Mouse (Mus musculus) left cerebral cortex, adult 8-10 months (tissue): ENCODE measurements around the gene Caml. TPM values are rescaled to one million over a fixed set of nuclear protein-coding genes. Genes with fewer than 3 reads are reported as not detected.
A peak's percentile ranks its signal among the peaks of the same experiment; 100 is the strongest.
"Not testable (repeated sequence)": the region's sequence is repeated elsewhere in the genome, so short reads cannot be mapped to it uniquely, and the experiment has no call there.

Experiments
- DNase-seq, 2 experiments: peaks; one replicate each; pipeline ENCODE4 v3.0.0; 2022; ENCODE audit warnings: low spot score in 2 of 2
- total RNA-seq, 4 experiments: library from RNA; stranded (reverse); gene quantifications; 2 replicates each; pipeline ENCODE4 v1.2.4; 2022

The Caml gene
- total RNA-seq: 10 to 100 TPM; 37.7 to 49.5 (median 43.4) TPM

DNA sequence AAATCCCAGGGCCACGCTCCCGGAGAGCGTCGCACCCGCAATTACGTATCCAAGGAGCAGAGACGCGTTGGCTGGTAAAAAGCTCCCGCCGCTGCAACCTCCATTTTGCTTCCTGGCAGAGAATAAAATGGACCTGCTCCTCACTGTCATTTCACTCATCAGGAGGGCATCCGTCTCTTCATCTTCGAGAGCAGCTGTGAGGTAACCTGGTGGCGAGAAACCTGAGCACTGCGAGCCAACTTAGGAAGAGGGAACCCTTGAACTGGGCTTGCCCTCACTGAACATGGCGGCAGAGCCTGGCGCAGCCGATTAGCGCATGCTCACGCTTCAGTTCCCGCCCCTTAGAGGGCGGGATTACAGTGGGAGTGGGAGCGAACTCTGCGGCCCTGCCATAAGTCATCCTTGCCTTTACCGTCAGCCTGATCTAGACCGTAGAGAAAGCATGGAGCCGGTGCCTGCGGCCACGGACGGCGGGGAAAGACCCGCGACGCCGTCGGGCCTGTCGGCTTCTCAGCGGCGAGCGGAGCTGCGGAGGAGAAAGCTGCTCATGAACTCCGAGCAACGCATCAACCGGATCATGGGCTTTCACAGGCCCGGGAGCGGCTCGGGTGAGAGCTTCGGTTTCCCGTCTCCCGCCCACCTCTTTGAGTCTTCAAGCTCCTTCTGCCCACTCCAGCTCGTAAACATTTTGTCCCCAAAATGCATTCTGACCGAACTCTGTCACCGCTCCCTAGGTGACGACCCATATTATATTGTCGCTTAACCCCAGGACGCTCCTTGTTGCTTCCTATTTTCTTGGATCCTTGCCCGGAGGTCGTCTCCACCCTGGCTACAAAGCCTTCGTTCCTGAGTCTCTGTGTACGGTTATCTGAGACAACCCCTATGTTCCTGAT lies at the start of gene Caml:
Gene Caml (plus strand): TSS at position 357 of the 893 bp plus-strand sequence.
- peak; percentile 79 to 84 for DNase-seq

DNA sequence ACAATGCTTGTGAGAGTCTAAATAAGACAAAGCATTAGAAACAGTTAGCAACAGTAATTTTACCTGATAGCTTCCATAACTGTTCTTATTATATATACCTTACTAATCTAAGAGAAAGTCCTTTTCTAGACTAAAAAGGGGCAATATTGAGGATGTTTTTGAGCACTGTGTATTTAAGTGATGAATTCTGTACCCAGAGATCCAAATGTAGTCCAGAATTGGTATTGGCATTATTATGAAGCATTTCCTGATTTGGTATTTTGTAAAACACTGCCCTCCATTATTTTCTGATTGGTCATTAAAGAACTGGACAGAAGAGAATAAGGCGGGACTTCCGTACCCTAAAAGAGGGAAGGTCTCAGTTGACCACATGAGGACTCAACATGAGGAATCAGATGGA lies 49.4 kb upstream of the Caml start, which contains the start of gene Tmed9:
Gene Tmed9 (plus strand): TSS at position 301 of the 400 bp plus-strand sequence.
- DNase-seq: no peak

DNA sequence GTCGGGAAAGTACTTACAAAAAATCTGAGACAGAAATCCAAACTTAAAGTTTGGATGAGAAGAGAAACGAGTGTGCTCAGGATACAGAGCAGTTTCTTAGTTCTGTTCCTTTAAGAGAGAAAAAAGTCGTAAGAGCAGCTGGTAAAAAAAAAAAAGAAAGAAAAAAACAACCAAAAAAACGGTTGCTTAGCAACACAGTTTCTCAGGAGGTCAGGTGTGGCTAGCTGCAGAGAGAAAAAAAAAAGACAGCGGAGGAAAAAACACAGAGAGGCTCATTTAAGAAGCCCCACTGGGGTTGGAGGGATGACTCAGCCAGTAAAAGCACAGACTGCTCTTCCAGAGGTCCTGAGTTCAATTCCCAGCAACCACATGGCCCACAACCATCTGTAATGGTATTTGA lies 48.5 kb upstream of the Caml start:
- DNase-seq: no peak

DNA sequence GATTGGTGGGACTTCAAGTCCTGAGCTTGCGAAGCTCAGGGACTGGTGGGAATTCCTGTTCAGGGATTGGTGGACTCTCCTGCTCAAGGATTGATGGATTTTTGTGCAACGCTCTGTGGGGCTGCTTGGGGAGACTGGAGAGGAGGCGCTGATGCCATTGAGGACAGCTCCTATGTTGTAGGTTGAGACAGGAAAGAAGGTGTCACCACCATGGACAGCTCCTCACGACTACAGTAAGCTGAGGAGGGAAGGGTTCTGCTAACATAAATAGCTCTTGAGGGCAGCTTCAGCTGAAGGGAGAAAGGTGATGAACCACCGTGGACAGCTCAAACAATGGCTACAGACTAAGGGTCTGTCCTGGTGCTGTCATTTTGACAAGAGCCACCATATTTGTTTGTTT lies 46.9 kb upstream of the Caml start:
- no peak for DNase-seq

DNA sequence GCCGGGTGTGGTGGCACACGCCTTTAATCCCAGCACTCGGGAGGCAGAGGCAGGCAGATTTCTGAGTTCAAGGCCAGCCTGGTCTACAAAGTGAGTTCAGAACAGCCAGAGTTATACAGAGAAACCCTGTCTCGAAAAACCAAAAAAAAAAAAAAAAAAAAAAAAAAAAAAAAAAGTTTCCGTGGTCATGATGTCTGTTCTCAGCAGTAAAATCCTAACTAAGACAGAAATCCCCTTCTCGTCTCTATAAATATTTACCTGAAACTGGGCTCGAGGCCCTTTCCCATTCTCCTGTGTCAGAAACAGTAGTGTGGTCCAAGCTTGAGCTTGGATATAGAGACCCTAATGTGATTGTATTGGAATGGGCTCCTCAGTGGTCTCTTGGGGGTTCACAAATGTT lies 45.9 kb upstream of the Caml start:
- not testable (repeated sequence) for DNase-seq

DNA sequence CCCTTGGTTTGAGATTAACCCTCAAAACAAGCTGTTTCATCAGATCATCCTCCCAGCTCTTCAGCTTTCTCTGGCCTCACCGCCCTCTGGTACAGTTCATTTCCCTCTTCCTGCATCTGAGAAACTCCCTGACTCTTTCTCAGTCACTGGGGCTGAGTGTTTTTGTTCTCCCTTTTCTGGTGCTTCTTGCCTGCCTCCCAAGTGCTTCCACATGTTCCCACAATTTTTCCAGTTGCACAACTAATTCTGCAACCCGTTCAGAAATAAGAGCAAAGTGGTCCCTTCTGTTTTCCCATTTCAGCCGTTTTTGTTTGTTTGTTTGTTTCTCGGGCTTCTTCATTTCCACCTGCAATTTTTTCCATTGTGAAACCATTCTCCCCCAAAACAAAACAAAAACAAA lies 44.7 kb upstream of the Caml start:
- DNase-seq: no peak

DNA sequence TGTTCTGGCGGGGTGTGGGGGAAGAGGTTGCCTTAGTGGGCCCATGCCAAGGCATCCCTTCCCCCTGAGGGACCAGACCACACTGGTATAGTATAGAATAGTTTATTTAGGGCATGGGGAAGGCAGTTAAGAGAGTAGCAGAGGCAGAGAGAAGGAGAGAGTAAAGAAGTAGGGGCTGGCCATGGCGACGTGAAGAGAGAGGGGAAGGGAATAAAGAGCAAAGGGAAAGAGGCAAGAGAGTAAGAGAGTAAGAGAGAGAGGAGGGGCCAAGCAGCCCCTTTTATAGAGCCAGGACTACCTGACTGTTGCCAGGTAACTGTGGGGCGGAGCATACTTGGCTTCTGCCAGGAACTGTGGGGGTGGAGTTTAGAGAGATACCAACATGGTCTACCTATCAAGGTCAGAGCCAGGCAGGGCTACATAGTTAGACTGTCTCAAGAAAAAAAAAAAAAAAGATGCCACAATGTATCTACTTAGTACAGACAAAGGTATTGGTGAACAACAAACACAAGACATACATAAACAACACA lies 30.8 kb upstream of the Caml start:
- no peak for DNase-seq

DNA sequence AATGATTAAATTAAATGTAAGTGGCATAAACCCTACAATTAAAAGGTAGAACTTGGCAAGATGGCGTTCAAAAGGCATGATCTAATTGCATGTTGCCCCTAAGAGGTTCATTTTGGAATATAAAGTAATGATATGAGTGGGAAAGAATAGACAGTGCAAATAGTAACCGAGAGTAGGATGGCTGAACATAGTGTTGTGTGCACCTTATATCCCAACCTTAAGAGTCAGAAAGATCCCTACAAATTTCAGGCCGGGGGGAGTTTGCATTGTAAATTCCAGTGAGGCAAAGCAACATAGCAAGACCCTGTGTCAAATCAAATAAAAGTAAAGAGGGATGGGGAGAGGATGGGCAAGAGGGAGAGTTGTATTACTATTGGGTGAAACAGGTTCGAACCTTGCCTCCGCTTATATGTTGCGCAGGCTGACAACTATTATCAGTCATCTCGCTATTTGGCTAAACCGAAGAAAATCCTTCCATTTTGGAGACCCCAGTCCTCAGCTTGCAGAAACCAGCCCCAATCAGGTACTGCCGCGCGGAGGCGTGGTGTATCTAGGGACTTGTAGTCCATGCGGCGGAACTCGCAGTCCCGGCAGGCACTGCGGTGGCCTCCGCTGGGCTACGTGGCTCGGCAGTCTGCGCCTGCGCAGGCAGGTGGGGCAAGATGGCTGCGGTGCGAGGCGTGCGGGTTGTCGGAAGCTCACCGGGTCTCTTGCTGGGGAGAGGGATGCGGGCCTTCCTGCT lies 30.1 kb upstream of the Caml start:
- DNase-seq: peak; percentile 93 to 97

DNA sequence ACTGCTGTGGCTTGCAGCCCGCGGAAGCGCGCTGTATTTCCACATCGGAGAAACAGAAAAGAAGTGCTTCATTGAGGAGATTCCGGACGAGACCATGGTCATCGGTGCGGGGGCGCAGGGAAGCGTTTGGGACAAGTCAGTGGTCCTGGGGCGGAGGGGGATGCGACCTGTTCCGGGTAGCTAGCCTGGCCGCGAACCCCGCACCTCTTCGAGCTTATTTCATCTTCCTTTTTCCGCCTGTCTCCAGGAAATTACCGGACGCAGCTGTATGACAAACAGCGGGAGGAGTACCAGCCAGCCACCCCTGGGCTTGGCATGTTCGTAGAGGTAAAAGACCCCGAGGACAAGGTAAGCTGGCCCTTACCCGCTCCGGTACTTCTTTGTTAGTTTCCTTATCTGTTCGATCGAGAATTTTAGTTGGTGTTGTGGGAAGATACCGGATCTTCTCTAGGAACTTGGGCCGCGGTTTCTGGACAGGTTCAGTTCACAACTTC lies 29.5 kb upstream of the Caml start:
- DNase-seq: no peak

DNA sequence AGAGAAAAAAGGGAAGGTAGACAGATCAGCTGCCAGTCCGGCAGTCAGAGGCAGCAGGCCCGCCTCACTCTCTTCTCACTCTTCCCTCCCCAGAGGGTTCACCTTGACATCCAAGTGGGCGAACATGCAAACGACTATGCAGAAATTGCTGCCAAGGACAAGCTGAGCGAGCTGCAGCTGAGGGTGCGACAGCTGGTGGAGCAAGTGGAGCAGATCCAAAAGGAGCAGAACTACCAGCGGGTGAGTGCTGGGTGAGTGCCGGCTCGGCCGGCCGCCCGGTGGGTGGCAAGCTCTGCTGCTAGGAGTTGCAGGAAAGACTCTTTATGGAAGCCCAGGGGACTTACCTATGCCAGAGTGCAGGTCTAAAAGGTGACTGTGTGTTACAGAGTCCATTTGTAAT lies 27.4 kb upstream of the Caml start:
- DNase-seq: peak; percentile 42 to 88

DNA sequence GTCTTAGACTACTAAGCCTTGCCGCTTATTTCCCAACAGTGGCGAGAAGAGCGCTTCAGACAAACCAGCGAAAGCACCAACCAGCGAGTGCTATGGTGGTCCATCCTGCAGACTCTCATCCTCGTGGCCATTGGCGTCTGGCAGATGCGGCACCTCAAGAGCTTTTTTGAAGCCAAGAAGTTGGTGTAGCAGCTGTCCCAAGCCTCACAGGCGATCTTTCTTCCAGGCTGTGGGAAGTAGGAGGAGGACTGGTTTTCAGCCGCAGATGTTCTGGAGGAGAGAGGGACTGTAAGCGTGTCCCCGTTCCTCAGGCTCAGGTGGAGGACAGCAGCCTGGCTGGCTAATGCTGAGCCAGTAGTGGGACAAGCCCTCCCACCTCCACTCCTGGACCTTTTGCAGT lies 26.0 kb upstream of the Caml start:
- DNase-seq: peak in 1 of 2 experiments; percentile 57

DNA sequence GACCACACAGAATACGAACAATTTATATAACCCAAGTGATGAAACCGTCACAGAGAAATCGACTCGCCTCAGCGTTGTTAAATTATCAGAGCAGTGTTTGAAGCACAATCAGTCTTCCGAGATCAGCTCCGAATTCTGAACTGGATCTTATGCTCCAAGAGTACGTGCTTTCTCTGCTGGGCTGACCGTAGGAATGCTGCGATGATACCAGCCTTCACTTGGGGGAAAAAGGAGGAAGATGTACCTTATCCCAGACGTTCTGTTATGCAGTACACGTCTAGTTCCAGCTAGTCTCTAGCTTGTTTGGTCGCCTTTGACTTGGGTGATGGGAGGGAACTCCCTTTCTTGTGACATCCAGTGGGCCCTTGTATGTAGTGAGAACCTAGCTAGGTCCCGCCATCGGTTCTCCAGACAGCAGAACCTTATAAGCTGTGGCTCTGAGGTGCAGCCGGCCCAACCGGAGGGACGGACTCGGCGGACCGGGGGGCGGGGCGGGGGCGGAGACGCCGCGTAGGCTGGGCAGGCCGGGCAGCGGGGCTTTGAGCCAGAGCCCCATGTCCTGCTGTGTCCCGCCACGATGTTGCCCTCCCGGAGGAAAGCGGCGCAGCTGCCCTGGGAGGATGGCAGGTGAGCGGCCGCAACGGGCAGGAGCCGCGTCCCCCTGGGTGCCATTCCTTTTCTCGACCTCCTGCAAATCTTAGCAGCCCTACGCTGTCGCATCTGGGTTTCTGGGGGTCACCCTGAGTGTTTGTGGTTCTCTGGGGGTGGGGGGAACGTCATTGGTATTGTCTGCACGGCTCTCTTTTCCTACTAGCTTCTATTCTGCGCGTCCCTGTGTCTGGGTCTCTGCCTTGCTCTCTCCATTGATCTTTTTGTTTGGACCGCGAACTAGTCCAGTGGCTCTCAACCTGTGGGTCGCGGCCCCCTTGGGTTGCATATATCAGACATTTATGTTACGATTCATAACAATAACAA lies 23.0 kb upstream of the Caml start, which contains the start of gene B4galt7:
Gene B4galt7 (plus strand): TSS at position 331 of the 975 bp plus-strand sequence.
- peak; percentile 72 to 77 for DNase-seq

DNA sequence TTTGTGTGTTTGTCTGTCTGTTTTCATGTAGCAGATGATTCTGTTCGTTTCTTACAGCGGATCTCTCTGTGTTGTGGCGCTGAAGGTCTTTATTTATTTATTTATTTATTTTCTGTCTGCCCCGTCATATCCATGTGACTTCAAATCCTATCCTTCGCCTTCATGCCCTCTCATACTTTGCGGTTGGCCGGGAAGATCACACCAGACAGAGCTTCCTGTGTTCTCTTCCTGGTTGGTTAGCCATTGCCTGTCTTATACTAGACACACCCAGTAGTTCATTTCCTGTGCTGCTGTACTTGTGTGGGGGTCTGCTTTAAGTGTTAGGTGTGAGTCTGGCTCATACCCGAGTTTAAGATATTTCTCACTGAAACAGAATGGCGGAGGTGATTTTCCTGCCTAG lies 22.1 kb upstream of the Caml start:
- no peak for DNase-seq

DNA sequence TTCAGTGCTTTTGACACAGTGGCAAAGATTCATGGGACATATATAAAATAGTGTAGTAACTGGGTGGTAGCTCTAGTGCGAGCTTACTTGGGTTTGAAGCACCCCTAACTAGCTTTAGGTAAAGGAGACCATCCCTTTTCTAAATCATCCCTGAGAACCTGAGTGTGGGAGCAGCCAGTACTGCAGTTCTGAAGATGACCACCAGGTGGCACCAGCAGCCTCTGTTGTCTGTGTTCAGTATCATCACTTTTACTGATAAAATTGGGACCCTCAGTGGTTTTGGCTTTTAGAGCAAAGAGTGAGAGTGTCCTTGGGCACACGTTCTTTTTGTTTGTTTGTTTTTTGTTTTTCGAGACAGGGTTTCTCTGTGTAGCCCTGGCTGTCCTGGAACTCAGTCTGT lies 21.2 kb upstream of the Caml start:
- peak; percentile 49 to 82 for DNase-seq

DNA sequence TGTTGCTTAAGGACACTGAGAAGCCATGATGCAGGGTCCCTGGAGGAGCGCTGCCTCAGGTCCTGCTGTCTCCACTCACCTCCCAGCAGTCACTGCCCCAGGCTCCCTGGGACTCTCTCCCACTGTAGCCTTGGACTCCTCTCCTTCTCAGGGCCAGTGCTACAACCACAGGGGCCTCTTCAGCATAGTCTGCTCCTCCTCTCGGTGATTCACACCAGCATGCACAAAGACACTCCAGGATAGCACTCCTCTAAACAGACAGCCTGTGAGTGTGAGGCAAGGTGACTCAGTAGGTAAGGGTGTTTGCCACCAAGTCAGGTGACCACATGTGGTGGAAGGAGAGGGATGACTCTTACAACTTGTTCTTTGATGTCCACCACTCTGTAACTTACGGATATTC lies 18.2 kb upstream of the Caml start:
- DNase-seq: no peak

DNA sequence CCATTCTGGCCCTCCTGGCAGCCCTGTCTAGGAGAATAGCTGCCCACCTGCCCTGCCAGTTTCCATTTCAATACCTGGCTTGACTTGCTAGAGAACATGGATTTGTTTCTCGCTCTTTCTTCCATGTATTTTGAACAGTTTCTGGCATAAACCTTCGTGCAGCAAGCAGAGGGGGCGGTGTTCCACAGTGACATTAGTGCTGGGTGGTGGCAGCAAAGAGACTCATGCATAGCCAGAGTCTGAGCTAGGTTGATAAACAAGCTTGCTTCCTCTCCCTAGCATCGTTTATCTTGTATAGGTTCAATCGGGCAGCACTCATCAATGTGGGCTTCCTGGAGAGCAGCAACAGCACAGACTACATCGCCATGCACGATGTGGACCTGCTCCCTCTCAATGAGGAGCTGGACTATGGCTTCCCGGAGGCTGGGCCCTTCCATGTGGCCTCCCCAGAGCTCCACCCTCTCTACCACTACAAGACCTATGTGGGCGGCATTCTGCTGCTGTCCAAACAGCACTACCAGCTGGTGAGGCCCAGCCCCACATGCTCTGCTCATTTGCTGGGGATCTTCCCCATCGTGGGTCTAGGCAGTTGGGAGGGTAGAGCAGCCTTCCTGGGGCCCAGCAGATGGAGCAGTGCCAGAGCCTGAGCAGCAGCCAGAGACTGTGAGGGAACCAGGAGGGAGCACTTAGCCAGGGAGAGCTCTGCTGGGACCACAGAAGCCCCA lies 15.7 kb upstream of the Caml start:
- DNase-seq: no peak

DNA sequence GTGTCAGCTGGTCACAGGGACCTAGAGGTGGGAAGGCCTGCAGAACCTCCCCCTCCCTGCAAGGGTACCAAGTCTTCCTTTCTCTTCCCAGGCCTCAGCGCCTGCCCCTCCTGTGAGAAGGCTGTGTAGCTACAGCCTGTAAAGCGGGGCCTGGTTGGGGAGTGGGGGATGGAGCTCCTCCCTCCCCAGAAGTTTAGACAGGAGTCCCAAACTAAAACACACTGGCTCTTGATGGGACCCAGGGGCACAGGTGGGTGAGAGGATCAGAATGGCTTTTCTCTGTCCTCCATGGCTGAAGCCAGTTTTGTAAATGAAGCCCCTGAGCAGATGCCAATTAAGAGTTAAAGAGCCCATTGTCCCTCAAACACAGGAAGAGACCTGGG lies 15.2 kb upstream of the Caml start:
- no peak for DNase-seq

DNA sequence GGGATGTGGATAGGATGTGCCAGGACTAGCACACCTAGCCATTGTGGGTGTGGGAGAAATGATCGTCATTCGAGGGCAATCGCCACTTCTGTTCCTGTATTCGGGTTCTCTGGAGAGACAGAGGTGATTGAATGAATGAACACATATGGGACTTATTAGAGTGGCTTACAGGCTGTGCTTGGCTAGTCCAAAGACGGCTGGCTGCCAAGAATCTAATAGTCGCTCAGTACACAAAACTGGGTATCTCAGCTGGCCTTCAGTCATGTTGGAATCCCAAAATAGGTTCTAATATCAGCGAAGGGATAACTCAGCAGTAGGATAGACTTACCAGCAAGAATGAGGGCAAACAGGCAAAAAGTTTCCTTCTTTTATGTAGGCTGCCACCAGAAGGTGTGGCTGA lies 10.8 kb upstream of the Caml start:
- no peak for DNase-seq

DNA sequence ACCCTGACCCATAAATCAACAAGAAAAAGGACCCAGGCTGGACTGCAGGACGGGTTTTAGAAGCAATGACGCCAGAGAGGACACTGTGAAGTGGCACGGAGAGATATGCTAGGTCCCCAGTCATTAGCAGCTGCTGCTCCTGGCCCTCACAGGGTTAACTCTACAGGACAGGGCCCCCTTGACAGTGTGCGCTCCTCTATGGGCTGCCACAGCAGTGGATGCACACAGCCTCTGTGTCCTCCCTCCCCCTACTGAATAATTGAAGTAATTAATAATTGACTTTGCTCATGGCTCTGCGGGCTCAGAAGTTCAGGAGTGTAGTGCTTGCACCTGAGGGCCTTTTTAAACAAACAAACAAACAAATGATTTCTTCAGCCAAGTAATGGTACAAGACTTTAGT lies 9.3 kb upstream of the Caml start:
- DNase-seq: no peak

DNA sequence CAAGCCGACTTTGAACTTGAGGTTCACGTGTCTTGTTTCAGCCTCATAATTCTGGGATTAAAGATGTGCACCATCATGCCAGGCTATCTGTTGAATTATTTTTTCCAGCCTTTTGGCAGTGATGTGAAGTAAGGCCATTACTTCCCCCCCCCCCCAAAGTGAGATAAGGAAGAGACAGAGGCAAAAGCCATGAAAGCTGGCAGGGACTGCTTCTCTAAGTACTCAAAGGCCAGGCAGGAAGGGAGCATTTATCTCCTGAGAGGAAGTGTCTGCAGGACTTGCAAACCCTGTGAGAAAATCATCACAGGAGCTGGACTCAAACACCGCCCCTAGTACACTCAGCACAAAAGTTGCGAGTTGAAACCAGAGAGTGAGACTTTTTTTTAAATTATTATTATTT lies 3.5 kb upstream of the Caml start:
- DNase-seq: no peak
